Mouse (Mus musculus): ENCODE results near the gene Kat5.

DNA sequence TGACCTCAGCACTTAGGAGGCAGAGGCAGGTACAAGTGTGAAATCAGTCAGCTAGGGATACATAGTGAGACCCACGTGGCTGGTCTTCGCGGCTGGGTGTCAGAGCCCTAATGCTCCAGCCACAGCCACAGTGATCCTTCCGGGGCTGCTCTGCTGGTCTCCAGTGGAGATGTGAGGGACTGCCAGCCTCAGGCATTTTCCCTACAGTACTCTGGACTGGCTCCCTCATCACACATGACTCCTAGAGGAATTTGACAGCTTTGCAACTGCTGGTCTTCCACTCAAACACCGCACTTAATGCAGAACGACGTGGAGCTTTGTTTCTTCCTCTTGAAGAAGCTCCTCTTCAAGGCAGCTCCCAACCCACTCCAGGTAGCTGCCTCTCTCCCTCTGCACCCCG lies 3.8 kb downstream of the Kat5 start:
- TF ChIP-seq CTCF (IDR thresholded peaks at IDR 0.05; ENCODE audit: borderline replicate concordance, insufficient read depth, low read depth, low read length) (no peak), POLR2A (IDR thresholded peaks at IDR 0.05; ENCODE audit: borderline replicate concordance, insufficient read depth, low read length) (no peak)
